Mouse (Mus musculus) A20 (cell line): ENCODE data around the gene Prss44.

Experiments
- DNase-seq: peaks from one replicate; pipeline ENCODE4 v3.0.0-alpha.2; 2011; ENCODE audit warnings: low read depth, low spot score

The Prss44 gene

GRCm38 (mm10) chr9:110826390-110826789, 12.6 kb downstream of the Prss44 start, which contains the start of gene Prss43:
Prss43 (plus strand) TSS chr9:110826690.
- DNase-seq = no peak

- peak; percentile 41 for DNase-seq
These were observed 19.2 kb downstream of the Prss44 start for GRCm38 (mm10) chr9:110833021-110833420.

- no peak for DNase-seq
These were observed 20.6 kb downstream of the Prss44 start, which contains the start of gene Prss45 for GRCm38 (mm10) chr9:110834411-110834810. Prss45 (plus strand) TSS chr9:110834588.

GRCm38 (mm10) chr9:110834961-110835360, 21.2 kb downstream of the Prss44 start:
- DNase-seq = no peak

- no peak for DNase-seq
These were observed 22.3 kb downstream of the Prss44 start for GRCm38 (mm10) chr9:110836112-110836511.

- no peak for DNase-seq
These were observed 27.1 kb downstream of the Prss44 start for GRCm38 (mm10) chr9:110840905-110841304.

GRCm38 (mm10) chr9:110841438-110841837, 27.6 kb downstream of the Prss44 start:
- no peak for DNase-seq

GRCm38 (mm10) chr9:110844206-110844605, 30.4 kb downstream of the Prss44 start, which contains the start of gene Prss46:
Prss46 (plus strand) TSS chr9:110844506.
- no peak for DNase-seq

GRCm38 (mm10) chr9:110849162-110849561, 35.4 kb downstream of the Prss44 start:
- no peak for DNase-seq

GRCm38 (mm10) chr9:110855903-110856302, 42.1 kb downstream of the Prss44 start:
- DNase-seq = no peak

- no peak for DNase-seq
These were observed 43.1 kb downstream of the Prss44 start for GRCm38 (mm10) chr9:110856920-110857319.

- no peak for DNase-seq
These were observed 44.1 kb downstream of the Prss44 start, which contains the start of gene Prss50 for GRCm38 (mm10) chr9:110857781-110858472. Prss50 (plus strand) TSS chr9:110857967.

- no peak for DNase-seq
These were observed 44.7 kb downstream of the Prss44 start for GRCm38 (mm10) chr9:110858523-110858922.

GRCm38 (mm10) chr9:110858967-110859596, 45.3 kb downstream of the Prss44 start:
- DNase-seq = no peak

- DNase-seq = peak; percentile 71
These were observed 57.2 kb downstream of the Prss44 start for GRCm38 (mm10) chr9:110871030-110871429.
